Mouse (Mus musculus): Measurements from ENCODE around the gene Uck2. TPM values are rescaled to one million over a fixed set of nuclear protein-coding genes. Genes with fewer than 3 reads are reported as not detected.

The Uck2 gene
- polyA plus RNA-seq (2015; fragmentation: Nextera tagmentation; extraction: Ambion mirVana): 67.6 and 70.1 TPM in 2 replicates

DNA sequence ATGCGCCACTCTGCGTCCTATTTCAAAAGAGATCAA is at the start of gene Uck2:
Gene Uck2 (minus strand): TSS at position 1 of the 36 bp plus-strand sequence.
- Histone ChIP-seq H3K27me3 (peaks cover 5% of the 10 kb centered on the region; the same call in 1 of the 2 replicates), H3K9ac (replicated peaks) (peak within 1 kb of the TSS; percentile 92), H3K4me2 (replicated peaks) (peak within 1 kb of the TSS; percentile 72), H3K9me3 (no peaks in the 10 kb centered on the region), H3K27ac (peak within 1 kb of the TSS; percentile 99), H3K36me3 (no peaks in the 10 kb centered on the region), H3K4me1 (replicated peaks) (peaks cover 39% of the 10 kb centered on the region), H3K4me3 (replicated peaks) (peak within 1 kb of the TSS; percentile 91)
- no peak for ATAC-seq
- 0% methylated on average over 2 of the region's 2 CpGs for WGBS

GRCm38 (mm10) chr1:167331106-167331505 is 46.0 kb upstream of the Uck2 start:
- Histone ChIP-seq H3K9ac (replicated peaks) (no peak overlapping the region), H3K4me3 (replicated peaks) (no peak overlapping the region), H3K4me1 (replicated peaks) (no peaks in the 10 kb centered on the region), H3K27ac (no peak overlapping the region), H3K9me3 (no peaks in the 10 kb centered on the region), H3K36me3 (peaks cover 51% of the 10 kb centered on the region), H3K27me3 (no peaks in the 10 kb centered on the region), H3K4me2 (replicated peaks) (no peak overlapping the region)
- no peak for ATAC-seq
- WGBS: 89% methylated on average over 8 of the region's 8 CpGs

- WGBS: 87% methylated on average over 6 of the region's 6 CpGs
- Histone ChIP-seq H3K9me3 (no peaks in the 10 kb centered on the region), H3K4me3 (replicated peaks) (no peak overlapping the region), H3K9ac (replicated peaks) (no peak overlapping the region), H3K36me3 (peaks cover 64% of the 10 kb centered on the region), H3K27me3 (no peaks in the 10 kb centered on the region), H3K4me2 (replicated peaks) (no peak overlapping the region), H3K4me1 (replicated peaks) (no peaks in the 10 kb centered on the region), H3K27ac (no peak overlapping the region)
- no peak for ATAC-seq
Measured at GRCm38 (mm10) chr1:167328776-167329175, 43.7 kb upstream of the Uck2 start.

DNA sequence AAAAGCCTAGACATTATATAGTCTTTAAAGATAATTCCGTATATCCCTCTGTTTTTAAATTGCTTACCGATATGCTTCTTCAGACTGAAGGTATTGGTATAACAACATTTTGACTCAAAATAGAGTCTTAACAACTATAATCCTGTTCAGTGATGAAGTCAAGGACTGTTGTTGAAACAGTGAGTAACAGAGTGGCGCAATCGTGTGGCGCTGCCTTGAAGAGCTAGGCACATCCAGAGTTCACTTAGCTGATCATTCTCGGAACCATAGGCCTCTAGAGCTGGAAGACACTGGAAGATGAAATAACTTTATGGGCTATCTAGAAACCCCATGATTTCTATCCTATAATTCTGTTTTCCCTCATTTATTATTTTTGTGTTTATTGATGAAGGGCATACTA is 36.6 kb upstream of the Uck2 start:
- Histone ChIP-seq H3K4me3 (replicated peaks) (no peak overlapping the region), H3K4me2 (replicated peaks) (no peak overlapping the region), H3K4me1 (replicated peaks) (no peaks in the 10 kb centered on the region), H3K9me3 (no peaks in the 10 kb centered on the region), H3K9ac (replicated peaks) (no peak overlapping the region), H3K27ac (no peak overlapping the region), H3K27me3 (no peaks in the 10 kb centered on the region), H3K36me3 (peaks cover 83% of the 10 kb centered on the region)
- no peak for ATAC-seq
- 98% methylated on average over 6 of the region's 6 CpGs for WGBS

GRCm38 (mm10) chr1:167313220-167313619 is 28.1 kb upstream of the Uck2 start:
- no peak overlapping the region for H3K4me2 ChIP-seq (replicated peaks)

DNA sequence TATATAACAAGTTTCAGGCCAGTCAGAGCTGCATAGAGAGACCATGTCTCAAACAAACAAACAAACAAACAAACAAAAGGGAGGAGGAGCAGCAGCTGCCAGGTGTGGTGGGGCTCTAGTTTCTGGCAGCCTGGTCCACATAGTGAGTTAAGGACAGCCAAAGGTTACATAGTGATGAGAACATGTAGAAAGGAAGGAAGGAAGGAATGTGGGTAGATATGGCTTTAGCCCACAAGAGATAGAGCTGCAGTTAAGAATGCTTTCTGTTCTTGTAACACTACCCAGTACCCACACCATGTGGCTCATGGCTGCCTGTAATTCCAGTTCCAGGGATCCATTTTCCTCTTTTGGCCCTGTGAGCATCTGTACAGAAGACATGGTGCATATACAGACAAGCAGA is 27.2 kb upstream of the Uck2 start:
- Histone ChIP-seq H3K27ac (no peak overlapping the region), H3K4me3 (replicated peaks) (no peak overlapping the region), H3K9ac (replicated peaks) (no peak overlapping the region), H3K9me3 (no peaks in the 10 kb centered on the region), H3K36me3 (peaks cover 14% of the 10 kb centered on the region), H3K27me3 (no peaks in the 10 kb centered on the region), H3K4me1 (replicated peaks) (peaks cover 11% of the 10 kb centered on the region), H3K4me2 (replicated peaks) (no peak overlapping the region)
- no peak for ATAC-seq

More at GRCm38 (mm10) chr1:167313220-167313619, 28.1 kb upstream of the Uck2 start:
- H3K27ac ChIP-seq: no peak overlapping the region
- no peak for ATAC-seq
- no peaks in the 10 kb centered on the region for H3K9me3 ChIP-seq
- 91% methylated on average over 4 of the region's 4 CpGs for WGBS
- peaks cover 20% of the 10 kb centered on the region for H3K36me3 ChIP-seq
- no peaks in the 10 kb centered on the region for H3K27me3 ChIP-seq
- H3K4me3 ChIP-seq (replicated peaks): no peak overlapping the region
- H3K4me1 ChIP-seq (replicated peaks): peaks cover 8% of the 10 kb centered on the region
- H3K9ac ChIP-seq (replicated peaks): no peak overlapping the region

DNA sequence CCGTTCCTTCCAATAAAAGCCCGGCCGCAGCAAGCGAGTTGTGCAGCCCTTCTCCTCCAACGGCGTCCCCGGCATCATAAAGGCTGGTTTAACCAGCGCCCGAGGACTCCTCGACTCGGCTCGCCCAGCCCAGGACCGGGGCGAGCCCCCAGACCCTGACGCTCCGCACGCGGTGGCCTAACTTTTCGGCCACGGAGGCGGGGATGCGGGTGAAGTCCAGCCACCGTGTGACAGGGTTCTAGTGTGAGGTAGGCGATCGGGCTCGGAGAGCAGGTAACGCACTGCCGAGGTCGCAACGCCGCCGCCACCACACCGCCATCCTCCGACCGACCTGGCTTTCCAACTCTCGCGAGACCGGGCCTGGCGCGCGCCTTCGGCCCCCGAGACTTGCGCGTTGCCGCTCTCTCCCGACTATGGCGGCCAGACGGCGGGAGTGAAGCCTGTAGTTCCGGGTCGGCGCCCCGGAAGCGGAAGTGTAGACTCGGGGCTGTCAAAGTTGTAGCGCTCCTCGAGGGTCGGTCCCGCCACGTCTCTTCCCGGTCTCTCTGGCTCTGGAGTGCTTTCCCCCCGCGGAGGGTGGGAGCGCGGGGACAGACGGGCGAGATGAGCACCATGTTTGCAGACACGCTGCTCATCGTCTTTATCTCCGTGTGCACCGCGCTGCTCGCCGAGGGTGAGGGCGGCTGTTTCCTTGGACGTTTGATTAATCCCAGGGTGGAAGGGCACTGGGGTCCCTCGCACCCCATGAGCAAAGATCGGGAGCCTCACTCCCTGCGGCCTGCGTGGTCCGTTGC is 23.3 kb upstream of the Uck2 start, which contains the start of gene Tmco1:
Gene Tmco1 (plus strand): TSS at position 118 of the 794 bp plus-strand sequence.
- peak; percentile 98 for ATAC-seq
- peaks cover 11% of the 10 kb centered on the region for H3K4me1 ChIP-seq (replicated peaks)
- peak within 1 kb of the TSS; percentile 86 for H3K9ac ChIP-seq (replicated peaks)
- H3K9me3 ChIP-seq: no peaks in the 10 kb centered on the region
- H3K27ac ChIP-seq: peak within 1 kb of the TSS; percentile 91
- H3K4me2 ChIP-seq (replicated peaks): peak within 1 kb of the TSS; percentile 81
- under 1% methylated on average over 80 of the region's 82 CpGs for WGBS
- no peaks in the 10 kb centered on the region for H3K27me3 ChIP-seq
- H3K4me3 ChIP-seq (replicated peaks): peak within 1 kb of the TSS; percentile 74
- 0 out of 2 replicates have a peak, but pooled peaks cover 3% of the 10 kb centered on the region for H3K36me3 ChIP-seq

DNA sequence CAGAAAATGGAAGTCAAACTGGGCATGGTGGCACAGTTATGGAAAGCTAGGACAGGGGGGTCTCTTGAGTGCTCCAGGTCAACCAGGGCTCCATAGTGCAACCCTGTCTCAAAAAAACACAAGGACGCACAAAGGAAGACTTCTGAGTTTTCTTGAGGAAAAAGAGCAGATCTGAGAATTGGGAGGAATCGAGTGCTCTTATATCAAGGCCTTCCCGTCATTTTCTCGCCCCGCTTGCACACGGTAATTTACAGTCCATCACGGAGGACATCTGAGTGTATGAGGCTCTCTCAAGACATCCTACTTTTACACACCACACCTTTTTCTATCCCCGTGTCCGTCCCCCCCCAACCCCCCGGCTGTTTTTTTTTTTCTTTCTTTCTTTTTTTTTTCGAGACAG is 22.6 kb upstream of the Uck2 start:
- Histone ChIP-seq H3K9me3 (no peaks in the 10 kb centered on the region), H3K36me3 (0 out of 2 replicates have a peak, but pooled peaks cover 3% of the 10 kb centered on the region), H3K27ac (peak overlapping the region; percentile 91), H3K4me2 (replicated peaks) (peak overlapping the region; percentile 81), H3K27me3 (no peaks in the 10 kb centered on the region), H3K4me3 (replicated peaks) (peak overlapping the region; percentile 74), H3K4me1 (replicated peaks) (peaks cover 11% of the 10 kb centered on the region), H3K9ac (replicated peaks) (no peak overlapping the region)
- WGBS: 71% methylated on average over 11 of the region's 11 CpGs
- no peak for ATAC-seq

GRCm38 (mm10) chr1:167306451-167307240 is 21.5 kb upstream of the Uck2 start:
- 79% methylated on average over 5 of the region's 5 CpGs for WGBS
- Histone ChIP-seq H3K36me3 (0 out of 2 replicates have a peak, but pooled peaks cover 3% of the 10 kb centered on the region), H3K9me3 (no peaks in the 10 kb centered on the region), H3K27ac (no peak overlapping the region), H3K4me1 (replicated peaks) (peaks cover 11% of the 10 kb centered on the region), H3K4me3 (replicated peaks) (no peak overlapping the region), H3K27me3 (no peaks in the 10 kb centered on the region), H3K9ac (replicated peaks) (no peak overlapping the region), H3K4me2 (replicated peaks) (no peak overlapping the region)
- ATAC-seq: no peak

- no peak for ATAC-seq
- peaks cover 11% of the 10 kb centered on the region for H3K4me1 ChIP-seq (replicated peaks)
- H3K9ac ChIP-seq (replicated peaks): no peak overlapping the region
- H3K9me3 ChIP-seq: no peaks in the 10 kb centered on the region
- H3K27ac ChIP-seq: no peak overlapping the region
- WGBS: 59% methylated on average over 7 of the region's 7 CpGs
- 0 out of 2 replicates have a peak, but pooled peaks cover 2% of the 10 kb centered on the region for H3K36me3 ChIP-seq
- H3K4me3 ChIP-seq (replicated peaks): no peak overlapping the region
- H3K4me2 ChIP-seq (replicated peaks): no peak overlapping the region
- H3K27me3 ChIP-seq: no peaks in the 10 kb centered on the region
Measured at GRCm38 (mm10) chr1:167305501-167306137, 20.5 kb upstream of the Uck2 start.

GRCm38 (mm10) chr1:167300122-167300521 is 15.0 kb upstream of the Uck2 start:
- Histone ChIP-seq H3K4me3 (replicated peaks) (no peak overlapping the region), H3K27me3 (no peaks in the 10 kb centered on the region), H3K4me1 (replicated peaks) (no peaks in the 10 kb centered on the region), H3K4me2 (replicated peaks) (no peak overlapping the region), H3K9ac (replicated peaks) (no peak overlapping the region), H3K9me3 (no peaks in the 10 kb centered on the region), H3K36me3 (no peaks in the 10 kb centered on the region), H3K27ac (no peak overlapping the region)
- WGBS: 89% methylated on average over 2 of the region's 2 CpGs
- ATAC-seq: no peak

GRCm38 (mm10) chr1:167295679-167296402 is 10.7 kb upstream of the Uck2 start:
- no peak overlapping the region for H3K9ac ChIP-seq (replicated peaks)
- no peaks in the 10 kb centered on the region for H3K27me3 ChIP-seq
- WGBS: 59% methylated on average over 13 of the region's 13 CpGs
- no peaks in the 10 kb centered on the region for H3K4me1 ChIP-seq (replicated peaks)
- ATAC-seq: peak; percentile 92
- no peaks in the 10 kb centered on the region for H3K9me3 ChIP-seq
- no peaks in the 10 kb centered on the region for H3K36me3 ChIP-seq
- no peak overlapping the region for H3K4me3 ChIP-seq (replicated peaks)
- peak overlapping the region; percentile 48 for H3K27ac ChIP-seq
- H3K4me2 ChIP-seq (replicated peaks): no peak overlapping the region

Measured in midbrain, embryonic 13.5 days (tissue).